Mouse (Mus musculus): ENCODE data around the gene Zfand6. TPM values are rescaled to one million over a fixed set of nuclear protein-coding genes. Genes with fewer than 3 reads are reported as not detected.

Gene Zfand6
- polyA plus RNA-seq, 1 experiment from 2014 or later, result 245 TPM

Other genes starting within 250 kb of the Zfand6 start
- 0.25 and 0.36 TPM in 2 replicates for gene Gm2115, start 161.0 kb downstream of the Zfand6 start, polyA plus RNA-seq (2014; fragmentation: Nextera tagmentation; extraction: Ambion mirVana)
- gene Fah, start 83.2 kb downstream of the Zfand6 start, polyA plus RNA-seq (2014; fragmentation: Nextera tagmentation; extraction: Ambion mirVana), result 3.9 and 5.1 TPM in 2 replicates
- not detected in 2 replicates for gene Olfr291, start 163.6 kb upstream of the Zfand6 start, polyA plus RNA-seq (2014; fragmentation: Nextera tagmentation; extraction: Ambion mirVana)

Measured in midbrain, embryonic 11.5 days (tissue).